Mouse (Mus musculus): ENCODE measurements around the gene Hsd17b3.
A peak's percentile ranks its signal among the peaks of the same experiment; 100 is the strongest.
"Not testable (repeated sequence)": the region's sequence is repeated elsewhere in the genome, so short reads cannot be mapped to it uniquely, and the experiment has no call there.

Hsd17b3 gene

GRCm38 (mm10) chr13:64081012-64081919 is 7.8 kb downstream of the Hsd17b3 start:
- no peak for DNase-seq

- DNase-seq: no peak
Measured at GRCm38 (mm10) chr13:64077591-64077990, 11.4 kb downstream of the Hsd17b3 start.

GRCm38 (mm10) chr13:64076074-64076473 is 13.0 kb downstream of the Hsd17b3 start:
- no peak for DNase-seq

GRCm38 (mm10) chr13:64066653-64067052 is 22.4 kb downstream of the Hsd17b3 start:
- DNase-seq: no peak

GRCm38 (mm10) chr13:64064276-64064675 is 24.8 kb downstream of the Hsd17b3 start:
- DNase-seq: no peak

GRCm38 (mm10) chr13:64060935-64061506 is 28.0 kb downstream of the Hsd17b3 start:
- no peak for DNase-seq

- DNase-seq: no peak
Measured at GRCm38 (mm10) chr13:64053959-64054358, 35.1 kb downstream of the Hsd17b3 start.

GRCm38 (mm10) chr13:64052281-64052680 is 36.7 kb downstream of the Hsd17b3 start:
- DNase-seq: not testable (repeated sequence)

GRCm38 (mm10) chr13:64050895-64051294 is 38.1 kb downstream of the Hsd17b3 start:
- no peak for DNase-seq

GRCm38 (mm10) chr13:64049535-64049934 is 39.5 kb downstream of the Hsd17b3 start:
- no peak for DNase-seq

- DNase-seq: no peak
Measured at GRCm38 (mm10) chr13:64048467-64048866, 40.6 kb downstream of the Hsd17b3 start.

GRCm38 (mm10) chr13:64039976-64040375 is 49.1 kb downstream of the Hsd17b3 start:
- DNase-seq: no peak

GRCm38 (mm10) chr13:64038114-64038513 is 50.9 kb downstream of the Hsd17b3 start:
- DNase-seq: peak; percentile 20

GRCm38 (mm10) chr13:64036079-64037011 is 52.7 kb downstream of the Hsd17b3 start:
- peak; percentile 84 for DNase-seq

GRCm38 (mm10) chr13:64035036-64035435 is 54.0 kb downstream of the Hsd17b3 start:
- no peak for DNase-seq

- no peak for DNase-seq
Measured at GRCm38 (mm10) chr13:64033921-64034320, 55.1 kb downstream of the Hsd17b3 start.

- no peak for DNase-seq
Measured at GRCm38 (mm10) chr13:64033181-64033580, 55.8 kb downstream of the Hsd17b3 start.

GRCm38 (mm10) chr13:64031254-64031653 is 57.8 kb downstream of the Hsd17b3 start:
- no peak for DNase-seq

- no peak for DNase-seq
Measured at GRCm38 (mm10) chr13:64030792-64031191, 58.2 kb downstream of the Hsd17b3 start.

- DNase-seq: no peak
Measured at GRCm38 (mm10) chr13:64024803-64025202, 64.2 kb downstream of the Hsd17b3 start.

GRCm38 (mm10) chr13:64022786-64023468 is 66.1 kb downstream of the Hsd17b3 start:
- DNase-seq: no peak

GRCm38 (mm10) chr13:64020902-64021311 is 68.1 kb downstream of the Hsd17b3 start:
- DNase-seq: peak; percentile 31

All from lung, postnatal 14 days (tissue).